11 mouse cellular contexts compared by ENCODE assay signal in genomic region chr12:26679887-26680567, GRCm38 (mm10).
DNase-seq lines count a peak whose midpoint lies in the region; ATAC-seq lines count a peak whose summit lies in the region.
"Had no signal": no experiment of that assay in that cellular context is flagged by ENCODE, and none has a peak within 500 bp of the region (broad histone marks: within the 10 kb centered on the region; RNA-seq: fewer than 3 reads in every experiment).

No protein-coding gene starts in this region.

- no peaks in the 10 kb centered on the region for H3K4me1 ChIP-seq in hindbrain, embryonic 11.5 days (replicated peaks; ENCODE audit: control insufficient read depth, insufficient read depth, low read length)
- H3K4me1 ChIP-seq: liver, embryonic 15.5 days had no signal

- no peaks in the 10 kb centered on the region for H3K36me3 ChIP-seq in hindbrain, embryonic 11.5 days (ENCODE audit: control insufficient read depth, insufficient read depth, low read length)
- H3K36me3 ChIP-seq: liver, embryonic 15.5 days had no signal

- no peak overlapping the region for H3K4me2 ChIP-seq in hindbrain, embryonic 11.5 days (replicated peaks; ENCODE audit: low read depth, low read length)
- H3K4me2 ChIP-seq: liver, embryonic 15.5 days had no signal

- no peak overlapping the region for H3K4me3 ChIP-seq in hindbrain, embryonic 11.5 days (ENCODE audit: low read depth, low read length)
- H3K4me3 ChIP-seq: heart, adult 2 months; liver, embryonic 15.5 days had no signal

- ATAC-seq in hindbrain, embryonic 11.5 days (ENCODE audit: low FRiP score): peak; percentile 53; the same call in 1 of the 2 replicates
- ATAC-seq in granulocyte monocyte progenitor cell, adult 5-6 weeks (replicated peaks; ENCODE audit: poor library complexity, severe bottlenecking): no peak

- no peak overlapping the region for H3K9ac ChIP-seq in hindbrain, embryonic 11.5 days (ENCODE audit: low read depth, low read length)
- H3K9ac ChIP-seq: liver, embryonic 15.5 days had no signal

- no peaks in the 10 kb centered on the region for H3K27me3 ChIP-seq in hindbrain, embryonic 11.5 days (ENCODE audit: control insufficient read depth, insufficient read depth, low read length)
- H3K27me3 ChIP-seq: liver, embryonic 15.5 days had no signal

- H3K9me3 ChIP-seq in hindbrain, embryonic 11.5 days (ENCODE audit: control insufficient read depth, low read length): no peaks in the 10 kb centered on the region
- H3K9me3 ChIP-seq: liver, embryonic 15.5 days had no signal

- WGBS in hindbrain, embryonic 11.5 days: 55% methylated on average over 9 of the region's 9 CpGs

- H3K27ac ChIP-seq in hindbrain, embryonic 11.5 days (ENCODE audit: low read depth, low read length): peak overlapping the region; percentile 81
- H3K27ac ChIP-seq: heart, adult 2 months; liver, embryonic 15.5 days had no signal

- peak; percentile 29 to 43 for DNase-seq in right cerebral cortex, postnatal 10 days (ENCODE audit: low spot score in 2 of 2)
- DNase-seq in right cerebral cortex, postnatal 25 days: no peak
- DNase-seq in hindbrain, embryonic 11.5 days (ENCODE audit: low spot score): peak; percentile 21
- DNase-seq in layer of hippocampus, postnatal 10 days (ENCODE audit: low spot score in 2 of 2): peak; percentile 30 to 44
- DNase-seq in cerebellum, postnatal 25 days: no peak
- no peak for DNase-seq in B cell, adult 2 months
- DNase-seq: heart, adult 2 months; kidney, postnatal 14 days; thymus, postnatal 36 days had no signal

Comparison
In these comparisons a context has a peak if more than half of its experiments do, and no peak if none do; other contexts are left out.
1. DNase-seq: peak in right cerebral cortex, postnatal 10 days (2 of 2), hindbrain, embryonic 11.5 days (single experiment) and layer of hippocampus, postnatal 10 days (2 of 2); none in right cerebral cortex, postnatal 25 days (single experiment), cerebellum, postnatal 25 days (0 of 2) and B cell, adult 2 months (0 of 2).